Mouse (Mus musculus) MEL (cell line): ENCODE measurements around the gene Spry1.

Experiments used
- CTCF ChIP-seq, 3 experiments: IDR thresholded peaks in 2 of 3; conservative IDR thresholded peaks in 1 of 3; 2 replicates each; pipeline ENCODE4 v1.5.1; 2011 to 2012; ENCODE audit warnings: low read length in 3 of 3, low read depth in 2 of 3, mild to moderate bottlenecking in 2 of 3, improper control_type of control experiment in 1 of 3, inconsistent platforms in 1 of 3, mixed read lengths in 1 of 3, moderate library complexity in 1 of 3; ENCODE audit not compliant: control insufficient read depth in 1 of 3, insufficient read depth in 1 of 3, poor library complexity in 1 of 3, severe bottlenecking in 1 of 3
- MAX ChIP-seq: IDR thresholded peaks from 2 replicates; pipeline ENCODE4 v1.6.1; 2011; ENCODE audit warnings: low read length, improper control_type of control experiment
- MXI1 ChIP-seq: IDR thresholded peaks from 2 replicates; pipeline ENCODE4 v1.6.1; 2011; ENCODE audit warnings: mild to moderate bottlenecking, low read depth, low read length, improper control_type of control experiment
- POLR2A ChIP-seq, 2 experiments: IDR thresholded peaks; 2 replicates each; pipeline ENCODE4 v1.6.1; 2011 to 2012; ENCODE audit warnings: low read length in 2 of 2, mild to moderate bottlenecking in 2 of 2, control low read depth in 1 of 2, improper control_type of control experiment in 1 of 2, low read depth in 1 of 2, moderate library complexity in 1 of 2; ENCODE audit not compliant: control insufficient read depth in 1 of 2, insufficient read depth in 1 of 2, poor library complexity in 1 of 2
- USF1 ChIP-seq: IDR thresholded peaks from 2 replicates; pipeline ENCODE4 v1.6.1; 2014; ENCODE audit warnings: low read depth, mild to moderate bottlenecking, inconsistent platforms, low read length, improper control_type of control experiment, moderate library complexity
- USF2 ChIP-seq, 2 experiments: IDR thresholded peaks; 2 replicates each; pipeline ENCODE4 v1.6.1; 2011 to 2012; ENCODE audit warnings: improper control_type of control experiment in 2 of 2, low read length in 2 of 2, borderline replicate concordance in 1 of 2, inconsistent platforms in 1 of 2, low read depth in 1 of 2, mild to moderate bottlenecking in 1 of 2; ENCODE audit not compliant: insufficient read depth in 1 of 2
- ZNF384 ChIP-seq: IDR thresholded peaks from 2 replicates; pipeline ENCODE4 v1.6.1; 2012; ENCODE audit warnings: low read depth, mild to moderate bottlenecking, inconsistent platforms, low read length, improper control_type of control experiment

DNA sequence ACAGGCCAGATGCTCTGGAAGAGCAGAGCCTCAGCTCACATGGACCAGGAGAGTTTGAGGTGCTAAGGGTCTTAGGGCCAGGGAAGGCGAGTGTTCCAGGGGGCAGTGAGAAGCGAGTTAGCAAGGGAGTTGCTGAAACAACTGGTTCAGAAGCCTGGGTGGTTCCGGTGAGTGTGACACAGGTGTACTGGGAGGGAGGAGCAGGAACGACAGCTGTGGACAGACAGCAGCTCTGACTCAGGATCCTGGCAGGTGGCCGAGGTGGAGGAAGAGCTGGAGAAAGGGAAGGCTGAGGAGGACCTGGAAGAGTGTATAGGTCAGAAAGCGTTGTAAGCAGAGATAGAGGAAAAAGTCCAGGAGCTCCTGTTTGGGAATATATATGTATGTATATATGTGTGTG lies 9.5 kb downstream of the Spry1 start:
- TF ChIP-seq POLR2A (IDR thresholded peaks at IDR 0.05; ENCODE audit: control insufficient read depth in 1 of 2, insufficient read depth in 1 of 2, low read depth in 1 of 2, low read length in 2 of 2, poor library complexity in 1 of 2) (no peak), USF2 (IDR thresholded peaks at IDR 0.05; ENCODE audit: borderline replicate concordance in 1 of 2, insufficient read depth in 1 of 2, low read depth in 1 of 2, low read length in 2 of 2) (no peak), MXI1 (no peak), MAX (no peak), ZNF384 (no peak), USF1 (no peak), CTCF (IDR thresholded peaks at IDR 0.05 in 2 of 3, conservative IDR thresholded peaks at IDR 0.05 in 1 of 3; ENCODE audit: control insufficient read depth in 1 of 3, insufficient read depth in 1 of 3, low read depth in 2 of 3, low read length in 3 of 3, poor library complexity in 1 of 3, severe bottlenecking in 1 of 3) (no peak)
